Mouse (Mus musculus) adrenal gland, postnatal 10 days (tissue): ENCODE data around the gene Arid5b. TPM values are rescaled to one million over a fixed set of nuclear protein-coding genes. Genes with fewer than 3 reads are reported as not detected.

Source experiments
- DNase-seq: peaks from one replicate; pipeline ENCODE4 v3.0.0; 2021; ENCODE audit warnings: mixed read lengths
- total RNA-seq, 2 experiments: library from RNA; stranded (reverse); gene quantifications; 2 replicates each; pipeline ENCODE4 v1.2.3; 2021

Gene Arid5b
- total RNA-seq, 2 experiments from 2014 or later: 25.8 to 31.5 TPM

- DNase-seq: peak; percentile 88
Observed at GRCm38 (mm10) chr10:68136480-68137083, 142.0 kb downstream of the Arid5b start.

GRCm38 (mm10) chr10:68136051-68136450 lies 142.5 kb downstream of the Arid5b start:
- peak; percentile 21 for DNase-seq

GRCm38 (mm10) chr10:68135416-68135815 lies 143.1 kb downstream of the Arid5b start:
- DNase-seq: no peak

GRCm38 (mm10) chr10:68134549-68134948 lies 144.0 kb downstream of the Arid5b start:
- no peak for DNase-seq

GRCm38 (mm10) chr10:68134071-68134470 lies 144.5 kb downstream of the Arid5b start:
- DNase-seq: no peak

GRCm38 (mm10) chr10:68132636-68133035 lies 145.9 kb downstream of the Arid5b start:
- DNase-seq: no peak

GRCm38 (mm10) chr10:68132154-68132553 lies 146.4 kb downstream of the Arid5b start:
- no peak for DNase-seq

- no peak for DNase-seq
Observed at GRCm38 (mm10) chr10:68129651-68130050, 148.9 kb downstream of the Arid5b start.

- DNase-seq: no peak
Observed at GRCm38 (mm10) chr10:68129009-68129408, 149.5 kb downstream of the Arid5b start.

- peak; percentile 44 for DNase-seq
Observed at GRCm38 (mm10) chr10:68128441-68128848, 150.1 kb downstream of the Arid5b start.

- DNase-seq: no peak
Observed at GRCm38 (mm10) chr10:68127604-68128256, 150.8 kb downstream of the Arid5b start.

GRCm38 (mm10) chr10:68127104-68127503 lies 151.4 kb downstream of the Arid5b start:
- DNase-seq: no peak

GRCm38 (mm10) chr10:68126551-68126950 lies 152.0 kb downstream of the Arid5b start:
- DNase-seq: no peak

GRCm38 (mm10) chr10:68125919-68126550 lies 152.5 kb downstream of the Arid5b start:
- no peak for DNase-seq

- DNase-seq: no peak
Observed at GRCm38 (mm10) chr10:68124985-68125384, 153.6 kb downstream of the Arid5b start.

GRCm38 (mm10) chr10:68123446-68123845 lies 155.1 kb downstream of the Arid5b start:
- DNase-seq: no peak

GRCm38 (mm10) chr10:68121960-68122359 lies 156.6 kb downstream of the Arid5b start:
- DNase-seq: no peak

- no peak for DNase-seq
Observed at GRCm38 (mm10) chr10:68121251-68121650, 157.3 kb downstream of the Arid5b start.

GRCm38 (mm10) chr10:68120011-68120410 lies 158.5 kb downstream of the Arid5b start:
- no peak for DNase-seq

- DNase-seq: no peak
Observed at GRCm38 (mm10) chr10:68119285-68119684, 159.3 kb downstream of the Arid5b start.

- DNase-seq: no peak
Observed at GRCm38 (mm10) chr10:68114955-68115354, 163.6 kb downstream of the Arid5b start.

GRCm38 (mm10) chr10:68113645-68114044 lies 164.9 kb downstream of the Arid5b start:
- DNase-seq: no peak

- DNase-seq: no peak
Observed at GRCm38 (mm10) chr10:68112983-68113382, 165.6 kb downstream of the Arid5b start.

- no peak for DNase-seq
Observed at GRCm38 (mm10) chr10:68110607-68111006, 167.9 kb downstream of the Arid5b start.
